Mouse (Mus musculus): ENCODE data around the gene Usp6nl. TPM values are rescaled to one million over a fixed set of nuclear protein-coding genes. Genes with fewer than 3 reads are reported as not detected.
A peak's percentile ranks its signal among the peaks of the same experiment; 100 is the strongest.

The Usp6nl gene
- polyA plus RNA-seq, 1 experiment from 2014 or later, result 8.9 TPM

DNA sequence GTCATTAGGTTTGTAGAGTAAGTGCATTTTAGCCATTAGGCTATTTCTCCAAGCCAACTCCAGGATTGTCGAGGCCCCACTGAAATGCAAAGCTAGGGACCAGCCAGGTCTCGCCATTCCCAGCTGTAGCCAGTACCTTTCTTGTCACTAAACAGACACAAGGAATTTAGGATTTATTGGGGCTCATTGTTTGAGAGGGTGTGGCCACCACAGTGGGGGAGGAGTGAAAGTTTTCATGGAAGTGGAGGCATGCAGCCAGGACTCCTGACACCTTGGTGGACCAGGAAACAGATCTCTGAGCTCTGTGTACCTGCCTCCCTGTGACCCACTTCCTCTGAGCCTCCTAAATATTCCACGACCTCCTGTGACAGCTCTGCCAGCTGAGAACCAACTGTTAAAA is 127.2 kb downstream of the Usp6nl start:
- no peak overlapping the region for H3K27ac ChIP-seq (replicated peaks)
- H3K36me3 ChIP-seq (ENCODE audit: control insufficient read depth, insufficient read depth, low read length), result no peaks in the 10 kb centered on the region
- H3K27me3 ChIP-seq (ENCODE audit: control insufficient read depth, insufficient read depth, low read length), result no peaks in the 10 kb centered on the region
- no peak overlapping the region for H3K4me2 ChIP-seq (replicated peaks; ENCODE audit: low read depth)
- no peak overlapping the region for H3K4me3 ChIP-seq (ENCODE audit: low read depth, low read length)
- H3K4me1 ChIP-seq (replicated peaks; ENCODE audit: control insufficient read depth, insufficient read depth), result no peaks in the 10 kb centered on the region
- no peak for TF ChIP-seq EP300 (optimal IDR thresholded peaks at IDR 0.05)
- TF ChIP-seq CTCF (IDR thresholded peaks at IDR 0.05; ENCODE audit: low read depth), result no peak
- ATAC-seq (ENCODE audit: low FRiP score, low TSS enrichment) (no peak; the same call in 1 of the 2 replicates), DNase-seq (ENCODE audit: low spot score) (no peak)
- WGBS, result 52% methylated on average over 3 of the region's 3 CpGs
- H3K9ac ChIP-seq (ENCODE audit: low read length), result no peak overlapping the region
- no peaks in the 10 kb centered on the region for H3K9me3 ChIP-seq (ENCODE audit: control insufficient read depth, low read length)

DNA sequence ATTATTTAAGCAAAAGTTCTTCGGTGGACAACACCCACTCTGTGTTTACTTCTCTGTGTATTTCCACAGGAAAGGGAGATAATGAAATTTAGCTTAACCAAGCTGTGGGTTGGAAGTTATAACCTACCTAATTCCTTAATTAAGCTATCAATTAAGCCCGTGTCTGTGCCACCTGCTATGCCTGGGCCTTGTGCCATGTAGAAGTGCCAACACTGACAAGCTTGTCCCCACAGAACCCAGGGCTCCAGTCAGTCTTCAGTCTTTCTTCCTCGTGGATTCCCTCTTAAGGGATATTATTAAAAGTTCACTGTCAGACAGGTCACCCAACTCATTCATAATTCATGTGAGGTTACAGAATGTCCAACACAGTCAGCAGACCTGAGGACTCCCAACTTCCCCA is 128.1 kb downstream of the Usp6nl start:
- Histone ChIP-seq H3K27ac (replicated peaks) (no peak overlapping the region), H3K9ac (ENCODE audit: low read length) (no peak overlapping the region), H3K4me1 (replicated peaks; ENCODE audit: control insufficient read depth, insufficient read depth) (no peaks in the 10 kb centered on the region), H3K9me3 (ENCODE audit: control insufficient read depth, low read length) (no peaks in the 10 kb centered on the region), H3K27me3 (ENCODE audit: control insufficient read depth, insufficient read depth, low read length) (no peaks in the 10 kb centered on the region), H3K4me2 (replicated peaks; ENCODE audit: low read depth) (no peak overlapping the region), H3K36me3 (ENCODE audit: control insufficient read depth, insufficient read depth, low read length) (no peaks in the 10 kb centered on the region), H3K4me3 (ENCODE audit: low read depth, low read length) (no peak overlapping the region)
- ATAC-seq (ENCODE audit: low FRiP score, low TSS enrichment), result no peak
- WGBS, result 62% methylated on average over 3 of the region's 3 CpGs
- TF ChIP-seq CTCF (IDR thresholded peaks at IDR 0.05; ENCODE audit: low read depth) (no peak), EP300 (optimal IDR thresholded peaks at IDR 0.05) (no peak)
- DNase-seq (ENCODE audit: low spot score), result no peak

DNA sequence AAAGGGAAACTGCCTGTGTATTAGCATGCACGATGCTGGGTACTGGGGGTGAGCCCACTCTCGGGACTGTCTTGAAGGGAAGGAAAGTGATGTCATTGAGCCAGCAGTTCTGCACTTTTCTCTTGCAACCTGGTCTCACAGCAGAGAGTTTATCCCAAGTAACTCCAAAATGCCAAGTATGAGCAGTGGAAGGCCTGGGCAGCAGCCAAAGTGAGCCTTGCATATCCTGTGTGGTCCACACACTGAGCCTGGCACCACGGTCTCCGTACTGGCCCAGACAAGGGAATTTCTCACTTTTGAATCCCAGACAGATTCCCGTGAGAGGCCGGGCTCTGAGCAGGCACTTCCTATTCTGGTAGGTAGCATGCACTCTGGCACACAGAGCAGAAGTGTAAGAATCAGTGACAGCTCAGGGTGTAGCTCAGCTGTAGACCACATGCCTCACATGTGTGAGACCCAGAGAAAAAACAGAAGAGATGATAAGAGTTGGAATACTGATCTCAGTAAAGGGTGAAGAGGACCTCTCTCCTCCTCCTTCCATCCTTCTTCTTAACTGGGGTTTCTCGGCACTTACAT is 132.6 kb downstream of the Usp6nl start:
- Histone ChIP-seq H3K4me3 (ENCODE audit: low read depth, low read length) (no peak overlapping the region), H3K9me3 (ENCODE audit: control insufficient read depth, low read length) (no peaks in the 10 kb centered on the region), H3K36me3 (ENCODE audit: control insufficient read depth, insufficient read depth, low read length) (no peaks in the 10 kb centered on the region), H3K4me1 (replicated peaks; ENCODE audit: control insufficient read depth, insufficient read depth) (no peaks in the 10 kb centered on the region), H3K27ac (replicated peaks) (no peak overlapping the region), H3K4me2 (replicated peaks; ENCODE audit: low read depth) (no peak overlapping the region), H3K27me3 (ENCODE audit: control insufficient read depth, insufficient read depth, low read length) (no peaks in the 10 kb centered on the region), H3K9ac (ENCODE audit: low read length) (no peak overlapping the region)
- DNase-seq (ENCODE audit: low spot score) (peak; percentile 30), ATAC-seq (ENCODE audit: low FRiP score, low TSS enrichment) (0 out of 2 replicates have a peak, but pooled peaks have one; percentile 33)
- no peak for TF ChIP-seq CTCF (IDR thresholded peaks at IDR 0.05; ENCODE audit: low read depth)
- TF ChIP-seq EP300 (optimal IDR thresholded peaks at IDR 0.05), result no peak
- WGBS, result 59% methylated on average over 7 of the region's 7 CpGs

DNA sequence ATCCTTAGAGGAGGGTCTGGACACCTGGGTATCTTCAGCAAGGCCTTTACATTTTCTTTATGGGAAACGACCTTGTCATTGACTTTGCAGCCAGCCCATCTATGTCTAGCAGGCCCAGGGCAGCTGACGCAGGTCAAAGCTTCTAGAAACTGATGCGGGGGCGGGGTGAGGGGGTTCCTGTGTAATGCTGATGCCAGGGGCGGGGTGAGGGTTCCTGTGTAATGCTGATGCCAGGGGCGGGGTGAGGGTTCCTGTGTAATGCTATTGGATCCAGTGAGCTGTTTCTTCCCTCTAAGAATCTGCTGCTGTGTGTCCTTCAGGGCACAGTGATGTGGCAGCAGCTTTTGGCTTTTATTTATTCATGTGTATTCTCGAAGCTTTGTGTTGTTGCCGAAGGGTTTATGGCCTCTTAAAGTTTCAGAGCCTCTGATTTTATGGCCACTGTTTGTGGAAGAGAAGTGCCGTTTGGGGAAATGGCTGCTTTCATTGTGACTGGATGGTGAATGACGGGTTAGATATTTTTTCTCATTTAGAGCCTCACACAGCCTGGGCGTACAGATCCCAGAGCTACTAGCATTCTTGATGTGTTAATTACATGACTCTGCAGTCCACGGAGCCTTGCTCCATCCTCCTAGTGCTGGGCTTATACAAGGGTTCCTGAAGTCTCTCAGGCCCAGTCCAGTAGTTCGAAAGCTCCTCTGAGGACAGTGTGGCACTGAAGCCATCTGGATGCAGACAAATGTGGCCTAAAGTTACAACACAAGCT is 137.0 kb downstream of the Usp6nl start:
- no peaks in the 10 kb centered on the region for H3K9me3 ChIP-seq (ENCODE audit: control insufficient read depth, low read length)
- no peaks in the 10 kb centered on the region for H3K4me1 ChIP-seq (replicated peaks; ENCODE audit: control insufficient read depth, insufficient read depth)
- no peak overlapping the region for H3K27ac ChIP-seq (replicated peaks)
- DNase-seq (ENCODE audit: low spot score) (no peak), ATAC-seq (ENCODE audit: low FRiP score, low TSS enrichment) (no peak)
- no peak overlapping the region for H3K4me2 ChIP-seq (replicated peaks; ENCODE audit: low read depth)
- H3K9ac ChIP-seq (ENCODE audit: low read length), result no peak overlapping the region
- H3K36me3 ChIP-seq (ENCODE audit: control insufficient read depth, insufficient read depth, low read length), result no peaks in the 10 kb centered on the region
- 64% methylated on average over 13 of the region's 13 CpGs for WGBS
- no peaks in the 10 kb centered on the region for H3K27me3 ChIP-seq (ENCODE audit: control insufficient read depth, insufficient read depth, low read length)
- TF ChIP-seq EP300 (optimal IDR thresholded peaks at IDR 0.05), result no peak
- TF ChIP-seq CTCF (IDR thresholded peaks at IDR 0.05; ENCODE audit: low read depth), result no peak
- no peak overlapping the region for H3K4me3 ChIP-seq (ENCODE audit: low read depth, low read length)

DNA sequence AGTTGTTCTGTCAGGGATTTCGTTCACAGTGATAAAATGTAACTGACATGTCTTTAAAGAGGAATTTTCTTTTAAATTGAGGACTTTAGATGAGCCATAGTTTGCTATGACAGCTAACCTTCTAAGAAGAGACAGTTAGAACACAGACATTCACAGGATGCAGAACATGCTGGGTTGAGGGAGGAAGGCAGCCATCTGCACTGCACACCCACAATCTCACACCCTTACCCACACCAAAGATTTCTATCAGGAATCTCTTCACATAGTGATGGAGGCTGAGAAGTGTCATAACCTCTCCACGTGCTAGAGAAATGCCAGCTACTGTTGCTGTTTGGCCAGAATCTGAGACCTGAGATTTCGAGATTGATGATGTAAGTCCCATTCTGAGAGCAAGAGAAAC is 139.8 kb downstream of the Usp6nl start:
- no peak overlapping the region for H3K9ac ChIP-seq (ENCODE audit: low read length)
- H3K4me1 ChIP-seq (replicated peaks; ENCODE audit: control insufficient read depth, insufficient read depth), result no peaks in the 10 kb centered on the region
- ATAC-seq (ENCODE audit: low FRiP score, low TSS enrichment), result no peak
- TF ChIP-seq CTCF (IDR thresholded peaks at IDR 0.05; ENCODE audit: low read depth) (no peak), EP300 (optimal IDR thresholded peaks at IDR 0.05) (no peak)
- H3K27me3 ChIP-seq (ENCODE audit: control insufficient read depth, insufficient read depth, low read length), result no peaks in the 10 kb centered on the region
- H3K4me3 ChIP-seq (ENCODE audit: low read depth, low read length), result no peak overlapping the region
- no peak for DNase-seq (ENCODE audit: low spot score)
- no peak overlapping the region for H3K27ac ChIP-seq (replicated peaks)
- H3K4me2 ChIP-seq (replicated peaks; ENCODE audit: low read depth), result no peak overlapping the region
- over 99% methylated on average over 3 of the region's 3 CpGs for WGBS
- H3K9me3 ChIP-seq (ENCODE audit: control insufficient read depth, low read length), result no peaks in the 10 kb centered on the region
- H3K36me3 ChIP-seq (ENCODE audit: control insufficient read depth, insufficient read depth, low read length), result no peaks in the 10 kb centered on the region

All from stomach, postnatal 0 days (tissue).